Mouse (Mus musculus) CH12.LX (cell line): ENCODE data around the gene Dync2h1.
"Not testable (repeated sequence)": the region's sequence is repeated elsewhere in the genome, so short reads cannot be mapped to it uniquely, and the experiment has no call there.

Experiments
- CHD2 ChIP-seq: IDR thresholded peaks from 2 replicates; pipeline ENCODE4 v1.6.1; 2011; ENCODE audit warnings: low read length, improper control_type of control experiment
- CTCF ChIP-seq, 2 experiments: IDR thresholded peaks in 1 of 2; conservative IDR thresholded peaks in 1 of 2; 2 replicates each; pipeline ENCODE4 v1.5.1; 2011 to 2012; ENCODE audit warnings: low read depth in 2 of 2, low read length in 2 of 2, improper control_type of control experiment in 1 of 2, inconsistent platforms in 1 of 2, mild to moderate bottlenecking in 1 of 2, moderate library complexity in 1 of 2
- NRF1 ChIP-seq: IDR thresholded peaks from 2 replicates; pipeline ENCODE4 v1.6.1; 2014; ENCODE audit warnings: low read depth, mild to moderate bottlenecking, inconsistent platforms, low read length, improper control_type of control experiment, moderate library complexity
- SMC3 ChIP-seq: IDR thresholded peaks from 2 replicates; pipeline ENCODE4 v1.6.1; 2011; ENCODE audit warnings: low read depth, low read length, improper control_type of control experiment
- TBP ChIP-seq: conservative IDR thresholded peaks from 2 replicates; pipeline ENCODE4 v1.6.1; 2011; ENCODE audit warnings: low read depth, low read length, improper control_type of control experiment
- UBTF ChIP-seq: IDR thresholded peaks from 2 replicates; pipeline ENCODE4 v1.6.1; 2012; ENCODE audit warnings: low read depth, mild to moderate bottlenecking, inconsistent platforms, low read length, improper control_type of control experiment, moderate library complexity
- ZNF384 ChIP-seq: IDR thresholded peaks from 2 replicates; pipeline ENCODE4 v1.6.1; 2012; ENCODE audit warnings: low read depth, low read length, improper control_type of control experiment, inconsistent platforms

DNA sequence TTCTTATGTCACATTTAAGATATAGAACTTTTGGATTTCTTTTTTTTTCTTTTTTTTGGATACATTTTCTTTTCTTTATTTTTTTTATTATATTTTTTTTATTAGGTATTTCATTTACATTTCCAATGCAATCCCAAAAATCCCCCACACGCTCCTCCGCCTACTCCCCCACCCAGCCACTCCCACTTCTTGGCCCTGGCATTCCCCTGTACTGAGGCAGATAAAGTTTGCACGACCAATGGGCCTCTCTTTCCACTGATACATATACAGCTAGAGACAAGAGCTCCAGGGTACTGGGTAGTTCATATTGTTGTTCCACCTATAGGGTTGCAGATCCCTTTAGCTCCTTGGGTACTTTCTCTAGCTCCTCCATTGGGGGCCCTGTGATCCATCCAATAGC is 6.4 kb upstream of the Dync2h1 start:
- not testable (repeated sequence) for TF ChIP-seq SMC3; CTCF (conservative IDR thresholded peaks at IDR 0.05 in 1 of 2, IDR thresholded peaks at IDR 0.05 in 1 of 2; ENCODE audit: low read depth in 2 of 2, low read length in 2 of 2); ZNF384; UBTF; CHD2; TBP; NRF1
